In the genomic region with DNA sequence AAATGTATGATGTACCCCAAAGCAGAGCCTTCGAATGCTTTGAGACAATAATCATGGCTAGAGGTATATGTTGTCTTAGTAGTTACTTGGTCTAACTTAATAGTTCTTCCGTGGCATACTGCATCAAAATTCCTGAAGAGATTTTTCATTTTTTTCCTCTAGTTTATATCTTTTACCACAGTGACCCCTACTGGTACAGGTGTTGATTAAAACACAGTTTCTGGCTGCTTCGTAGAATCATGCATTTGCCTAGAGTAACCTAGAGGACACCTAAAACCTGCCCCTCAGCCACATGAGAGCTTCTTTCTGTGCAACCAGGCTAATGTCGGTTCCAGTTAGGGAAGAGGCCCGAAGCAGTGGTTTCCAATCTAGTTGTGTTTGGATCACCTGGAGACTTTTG, we compare ENCODE assay signal across 11 mouse cellular contexts. TPM values are rescaled to one million over a fixed set of nuclear protein-coding genes. Genes with fewer than 3 reads are reported as not detected.
DNase-seq lines count a peak whose midpoint lies in the region.
"Had no signal": no experiment of that assay in that cellular context is flagged by ENCODE, and none has a peak within 500 bp of the region (broad histone marks: within the 10 kb centered on the region; RNA-seq: fewer than 3 reads in every experiment).

No protein-coding gene starts in this region.

- H3K36me3 ChIP-seq in heart, embryonic 10.5 days, result peaks cover 35% of the 10 kb centered on the region
- no peaks in the 10 kb centered on the region; the same call in 1 of the 2 replicates for H3K36me3 ChIP-seq in splenic B cell, adult 2 months (ENCODE audit: control insufficient read depth, insufficient read depth, low read length, poor library complexity, severe bottlenecking)

- WGBS in heart, embryonic 10.5 days, result 64% methylated on average over 5 of the region's 5 CpGs

- no peaks in the 10 kb centered on the region for H3K4me1 ChIP-seq in heart, embryonic 10.5 days

- H3K27ac ChIP-seq in heart, embryonic 10.5 days, result no peak overlapping the region
- H3K27ac ChIP-seq: macrophage had no signal

- DNase-seq in heart, adult 8-10 months (ENCODE audit: low spot score), result peak; percentile 24
- DNase-seq in heart, embryonic 10.5 days (ENCODE audit: low spot score), result no peak
- DNase-seq in lung, postnatal 36 days, result peak; percentile 41
- DNase-seq in lung, postnatal 10 days, result no peak
- DNase-seq in adipocyte (ENCODE audit: low spot score), result peak; percentile 54
- DNase-seq in splenic B cell, adult 2 months (ENCODE audit: low read depth, low spot score), result peak; percentile 53
- no peak for DNase-seq in layer of hippocampus, adult 8-10 months (ENCODE audit: low spot score in 2 of 2)
- no peak for DNase-seq in right cerebral cortex, postnatal 14 days
- DNase-seq: adrenal gland, adult 2 months had no signal

- H3K9me3 ChIP-seq in heart, embryonic 10.5 days, result no peaks in the 10 kb centered on the region

- H3K27me3 ChIP-seq in heart, embryonic 10.5 days (ENCODE audit: insufficient read depth, poor library complexity, severe bottlenecking), result no peaks in the 10 kb centered on the region
- H3K27me3 ChIP-seq in splenic B cell, adult 2 months (ENCODE audit: control insufficient read depth, insufficient read depth, low read length, poor library complexity, severe bottlenecking), result no peaks in the 10 kb centered on the region

- H3K4me3 ChIP-seq in heart, embryonic 10.5 days, result no peak overlapping the region

RNA-seq across cellular contexts. Expression of a gene that starts 14.0 kb away (rescaled TPM):
- total RNA-seq in heart, adult 8-10 months (2022), result 10 to 100 TPM; 39.2 to 44.4 (median 41.9) TPM
- 412 and 609 TPM in 2 replicates for polyA plus RNA-seq in heart, embryonic 10.5 days (2016; fragmentation: Nextera tagmentation; extraction: Ambion mirVana)
- 100 to 1,000 TPM; 110 to 136 (median 121) TPM for total RNA-seq in layer of hippocampus, adult 8-10 months (2022)

RNA-seq across cellular contexts. Expression of a gene that starts 14.2 kb away (rescaled TPM):
- under 1 TPM in 1 of 4 experiments, not detected in 3; 0.11 TPM for total RNA-seq in heart, adult 8-10 months (2022)
- polyA plus RNA-seq in heart, embryonic 10.5 days (2016; fragmentation: Nextera tagmentation; extraction: Ambion mirVana), result 0.11 TPM in 1 of 2 replicates, not detected in the other
- under 1 TPM; 0.21 to 0.43 (median 0.30) TPM for total RNA-seq in layer of hippocampus, adult 8-10 months (2022)
- polyA plus RNA-seq: adrenal gland, adult 2 months; macrophage; spleen, adult 2 months had no signal

RNA-seq across cellular contexts. Expression of a gene that starts 31.2 kb away (rescaled TPM):
- total RNA-seq in heart, adult 8-10 months (2022), result 1 to 10 TPM; 3.9 to 4.6 (median 4.4) TPM
- polyA plus RNA-seq in heart, embryonic 10.5 days (2016; fragmentation: Nextera tagmentation; extraction: Ambion mirVana), result 36.5 and 47.6 TPM in 2 replicates
- 1 to 10 TPM; 4.9 to 6.5 (median 5.6) TPM for total RNA-seq in layer of hippocampus, adult 8-10 months (2022)

Comparison
In these comparisons a context has a peak if more than half of its experiments do, and no peak if none do; other contexts are left out.
1. DNase-seq: peak in heart, adult 8-10 months (single experiment), lung, postnatal 36 days (single experiment), adipocyte (single experiment) and splenic B cell, adult 2 months (single experiment); none in heart, embryonic 10.5 days (single experiment), lung, postnatal 10 days (single experiment), layer of hippocampus, adult 8-10 months (0 of 2) and right cerebral cortex, postnatal 14 days (single experiment).